Mouse (Mus musculus) limb, embryonic 12.5 days (tissue): Measurements from ENCODE around the gene Capza1. TPM values are rescaled to one million over a fixed set of nuclear protein-coding genes. Genes with fewer than 3 reads are reported as not detected.
A peak's percentile ranks its signal among the peaks of the same experiment; 100 is the strongest.

ENCODE experiments used
- ATAC-seq: fragments of 200-750 bp; cut with Nextera tagmentation; 2 replicates; pipeline ENCODE4 v1.8.0; 2017; ENCODE audit warnings: low read depth, moderate TSS enrichment; ENCODE audit not compliant: insufficient number of reproducible peaks, insufficient read depth, low FRiP score, low TSS enrichment
- H3K27ac ChIP-seq: fragments of 300-500 bp; sonication (generic); 2 replicates; pipeline ENCODE4 v1.5.1; 2016; ENCODE audit warnings: mild to moderate bottlenecking, moderate library complexity
- H3K27me3 ChIP-seq: fragments of 300-500 bp; sonication (generic); 2 replicates; pipeline ENCODE4 v1.6.1; 2016; ENCODE audit warnings: mild to moderate bottlenecking, moderate library complexity
- H3K36me3 ChIP-seq: fragments of 300-500 bp; sonication (generic); 2 replicates; pipeline ENCODE4 v1.6.1; 2016; ENCODE audit warnings: mild to moderate bottlenecking, moderate library complexity
- H3K4me1 ChIP-seq: fragments of 300-500 bp; sonication (generic); replicated peaks from 2 replicates; pipeline ENCODE4 v1.6.1; 2016
- H3K4me2 ChIP-seq: fragments of 300-500 bp; sonication (generic); 2 replicates; pipeline ENCODE4 v1.6.1; 2016; ENCODE audit warnings: mild to moderate bottlenecking, moderate library complexity
- H3K4me3 ChIP-seq: fragments of 300-500 bp; sonication (generic); replicated peaks from 2 replicates; pipeline ENCODE4 v1.5.1; 2016; ENCODE audit warnings: mild to moderate bottlenecking
- H3K9ac ChIP-seq: fragments of 300-500 bp; sonication (generic); replicated peaks from 2 replicates; pipeline ENCODE4 v1.6.1; 2016; ENCODE audit warnings: mild to moderate bottlenecking, moderate library complexity
- H3K9me3 ChIP-seq: fragments of 300-500 bp; sonication (generic); 2 replicates; pipeline ENCODE4 v1.6.1; 2016; ENCODE audit warnings: mild to moderate bottlenecking, moderate library complexity
- WGBS: fragments of 180-500 bp; shearing (Covaris S2); methylation state at CpG from one replicate; pipeline ENCODE4 v1.1.7; 2016; 5-methylcytosine and 5-hydroxymethylcytosine counted together
- polyA plus RNA-seq: library from polyadenylated mRNA; unstranded; fragments of >200 nt; fragmentation: Nextera tagmentation; extraction: Ambion mirVana; gene quantifications from 2 replicates; pipeline ENCODE4 v1.2.1, GENCODE M21; 2016

Capza1 gene
- polyA plus RNA-seq, 1 experiment from 2014 or later, result 183 TPM

DNA sequence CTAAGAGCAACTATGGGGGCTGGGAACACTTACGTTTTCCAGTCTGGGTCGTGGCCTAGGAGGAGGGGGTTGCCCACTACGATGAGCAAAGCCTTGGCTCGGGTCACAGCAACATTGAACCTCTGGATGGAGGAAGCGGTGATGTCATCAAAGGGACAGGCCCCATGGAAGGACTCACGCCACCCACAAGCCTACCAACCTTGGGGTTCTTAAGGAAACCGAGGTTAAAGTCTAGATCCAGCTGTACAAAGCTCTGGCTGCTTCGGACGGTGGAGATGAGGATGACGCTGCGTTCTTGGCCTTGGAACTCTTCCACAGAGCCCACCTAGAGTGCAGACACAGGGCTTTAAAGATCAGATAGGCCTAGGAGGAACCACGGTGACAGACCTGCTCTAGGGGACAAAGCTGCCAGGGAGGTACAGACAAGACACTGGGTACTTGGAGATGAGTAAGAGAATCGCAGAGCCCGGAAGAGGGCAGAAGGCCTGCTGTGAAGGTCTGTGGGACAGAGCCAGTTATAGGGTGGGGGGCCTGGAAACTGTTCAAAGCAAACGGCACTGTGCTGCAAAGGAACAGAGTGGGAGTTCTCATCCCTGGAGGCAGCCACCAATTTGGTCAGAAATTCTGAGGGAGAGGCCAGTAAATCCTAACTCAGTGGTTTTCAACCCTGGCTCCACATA lies 68.5 kb downstream of the Capza1 start:
- Histone ChIP-seq H3K9ac (no peak overlapping the region), H3K9me3 (no peaks in the 10 kb centered on the region), H3K36me3 (peaks cover 87% of the 10 kb centered on the region), H3K27me3 (no peaks in the 10 kb centered on the region), H3K27ac (no peak overlapping the region), H3K4me1 (peaks cover 58% of the 10 kb centered on the region), H3K4me3 (no peak overlapping the region), H3K4me2 (no peak overlapping the region)
- 70% methylated on average over 15 of the region's 15 CpGs for WGBS
- ATAC-seq, result no peak

DNA sequence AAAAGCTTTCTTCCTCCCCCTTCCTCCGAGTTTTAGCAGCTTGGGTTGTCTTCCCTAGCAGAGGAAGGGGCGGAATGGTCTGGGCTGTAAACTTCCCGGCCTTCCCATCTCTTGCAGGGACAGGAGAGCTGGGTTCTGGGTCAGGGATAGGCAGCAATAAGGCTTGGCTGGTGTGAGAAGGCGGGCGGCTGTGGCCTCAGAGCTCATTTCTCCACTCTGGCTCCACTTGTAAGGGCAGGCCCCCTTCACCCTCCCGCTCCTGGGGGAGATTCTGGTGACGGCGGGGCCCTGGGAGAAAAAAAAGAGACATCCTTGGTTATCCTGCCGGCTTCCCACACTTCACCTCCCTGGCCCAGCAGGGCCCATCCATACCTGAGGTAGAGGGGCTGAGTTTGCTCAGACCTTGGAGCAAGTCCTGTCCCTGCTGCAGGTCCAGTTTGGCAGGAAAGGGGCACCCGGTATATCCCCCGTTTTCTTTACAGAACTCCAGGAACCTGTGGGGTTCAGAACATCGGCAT lies 69.3 kb downstream of the Capza1 start:
- 50% methylated on average over 12 of the region's 12 CpGs for WGBS
- Histone ChIP-seq H3K27me3 (no peaks in the 10 kb centered on the region), H3K36me3 (peaks cover 79% of the 10 kb centered on the region), H3K9ac (no peak overlapping the region), H3K4me2 (no peak overlapping the region), H3K4me3 (no peak overlapping the region), H3K4me1 (peaks cover 66% of the 10 kb centered on the region), H3K9me3 (no peaks in the 10 kb centered on the region), H3K27ac (peak overlapping the region; percentile 84)
- ATAC-seq, result no peak

DNA sequence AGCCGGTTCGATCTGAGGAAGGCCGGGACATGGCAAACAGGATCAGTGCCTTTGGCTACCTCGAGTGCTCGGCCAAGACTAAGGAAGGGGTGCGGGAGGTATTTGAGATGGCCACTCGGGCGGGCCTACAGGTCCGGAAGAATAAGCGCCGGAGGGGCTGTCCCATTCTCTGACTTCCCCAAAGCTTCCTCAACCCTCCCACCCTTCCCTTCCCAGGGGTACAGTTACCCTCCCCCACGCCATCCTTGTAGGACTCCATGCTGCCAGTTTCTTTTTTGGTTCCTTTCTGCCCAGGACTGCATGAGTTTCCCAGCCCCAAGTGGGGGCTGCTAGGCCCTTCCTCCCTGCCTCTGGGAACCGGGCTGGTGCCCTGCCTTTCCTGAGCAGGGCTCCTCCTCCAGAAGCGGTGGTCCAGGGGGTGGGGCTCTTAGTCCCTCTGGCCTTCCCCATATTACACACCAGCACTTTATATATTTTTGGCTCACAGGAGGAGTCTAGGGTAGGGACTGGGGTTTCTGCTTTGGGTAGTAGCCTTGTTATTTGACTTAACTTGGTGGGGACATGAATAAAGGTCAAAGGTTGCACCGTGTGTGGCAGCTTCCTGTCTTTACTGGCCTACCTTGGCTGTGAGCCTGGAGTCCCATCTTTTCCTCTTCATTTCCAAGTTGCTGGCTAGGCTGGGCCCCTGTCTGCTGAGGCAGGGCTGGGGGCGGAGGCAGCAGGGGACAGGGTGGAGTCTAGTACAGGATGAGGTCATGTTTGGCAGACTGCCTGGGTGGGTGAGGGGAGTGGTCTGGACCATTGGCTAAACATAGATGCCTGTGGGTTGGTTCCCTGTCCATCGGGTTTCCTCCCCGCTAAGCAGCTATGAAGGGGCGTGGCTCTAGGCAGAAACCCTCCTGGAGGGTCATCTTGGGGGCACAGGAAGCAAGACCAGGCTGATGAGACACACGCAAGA lies 70.2 kb downstream of the Capza1 start:
- Histone ChIP-seq H3K27ac (peak overlapping the region; percentile 84), H3K36me3 (peaks cover 70% of the 10 kb centered on the region), H3K27me3 (no peaks in the 10 kb centered on the region), H3K4me3 (no peak overlapping the region), H3K9ac (no peak overlapping the region), H3K4me2 (peak overlapping the region; percentile 26; the same call in 1 of the 2 replicates), H3K4me1 (peaks cover 70% of the 10 kb centered on the region), H3K9me3 (no peaks in the 10 kb centered on the region)
- ATAC-seq, result peak; percentile 85
- 50% methylated on average over 20 of the region's 20 CpGs for WGBS

DNA sequence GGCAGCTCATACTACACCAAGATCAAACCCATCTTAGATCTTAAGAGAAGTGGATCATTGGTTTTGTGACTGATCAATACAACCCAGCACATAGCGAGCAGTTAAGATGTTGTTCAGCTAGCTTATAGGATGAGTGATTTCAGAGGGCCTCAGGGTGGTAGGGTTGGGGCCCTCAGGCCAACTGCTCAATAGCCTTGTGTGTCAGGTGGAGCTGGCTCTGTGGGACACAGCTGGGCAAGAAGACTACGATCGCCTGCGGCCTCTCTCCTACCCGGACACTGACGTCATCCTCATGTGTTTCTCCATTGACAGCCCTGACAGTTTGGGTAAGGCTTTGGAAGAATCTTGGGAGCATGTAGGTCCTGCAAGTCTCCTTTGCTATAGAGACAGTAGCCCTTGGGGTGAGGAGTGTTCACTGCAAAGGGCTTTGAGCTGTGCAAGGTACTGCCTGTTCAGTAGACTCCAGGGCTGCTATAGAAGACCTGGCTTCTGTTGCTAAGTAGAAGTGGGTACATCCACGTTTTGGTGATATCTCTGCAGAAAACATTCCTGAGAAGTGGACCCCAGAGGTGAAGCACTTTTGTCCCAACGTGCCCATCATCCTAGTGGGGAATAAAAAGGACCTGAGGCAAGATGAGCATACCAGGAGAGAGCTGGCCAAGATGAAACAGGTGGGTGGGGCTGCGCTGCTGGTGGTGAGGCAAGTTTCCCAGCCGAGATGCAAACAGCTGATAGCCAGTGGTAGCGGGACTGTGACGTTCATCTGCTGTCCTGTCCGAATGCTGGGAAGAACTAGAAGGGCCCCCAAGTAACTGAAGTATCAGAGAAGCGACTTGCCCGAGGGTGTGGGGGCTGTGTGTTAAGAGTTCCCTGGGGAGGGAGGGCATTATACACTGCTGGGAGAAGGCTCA lies 71.7 kb downstream of the Capza1 start:
- H3K4me3 ChIP-seq, result no peak overlapping the region; the same call in 1 of the 2 replicates
- H3K9ac ChIP-seq, result no peak overlapping the region
- H3K4me1 ChIP-seq, result peaks cover 73% of the 10 kb centered on the region
- no peaks in the 10 kb centered on the region for H3K27me3 ChIP-seq
- H3K27ac ChIP-seq, result no peak overlapping the region
- peak overlapping the region; percentile 26; the same call in 1 of the 2 replicates for H3K4me2 ChIP-seq
- H3K36me3 ChIP-seq, result peaks cover 61% of the 10 kb centered on the region
- H3K9me3 ChIP-seq, result no peaks in the 10 kb centered on the region
- 68% methylated on average over 15 of the region's 15 CpGs for WGBS
- no peak for ATAC-seq

DNA sequence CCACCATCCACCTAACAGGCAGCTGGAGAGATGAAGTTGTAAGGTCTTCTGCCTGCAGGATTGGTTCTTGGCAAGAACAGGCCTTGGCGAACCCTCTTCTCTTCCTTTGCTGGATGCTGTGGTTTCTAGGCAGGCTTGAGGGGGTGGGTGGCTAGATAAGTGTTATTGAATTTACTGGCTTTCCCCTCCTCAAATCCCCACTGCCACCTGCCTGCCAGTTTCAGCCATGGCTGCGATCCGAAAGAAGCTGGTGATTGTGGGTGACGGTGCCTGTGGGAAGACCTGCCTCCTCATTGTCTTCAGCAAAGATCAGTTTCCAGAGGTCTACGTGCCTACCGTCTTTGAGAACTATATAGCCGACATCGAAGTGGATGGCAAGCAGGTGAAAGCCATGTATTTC lies 72.6 kb downstream of the Capza1 start:
- Histone ChIP-seq H3K36me3 (peaks cover 52% of the 10 kb centered on the region), H3K4me2 (peak overlapping the region; percentile 92), H3K9ac (no peak overlapping the region), H3K27me3 (no peaks in the 10 kb centered on the region), H3K4me1 (peaks cover 73% of the 10 kb centered on the region), H3K27ac (peak overlapping the region; percentile 93), H3K9me3 (no peaks in the 10 kb centered on the region), H3K4me3 (peak overlapping the region; percentile 66)
- ATAC-seq, result no peak
- 93% methylated on average over 8 of the region's 8 CpGs for WGBS

DNA sequence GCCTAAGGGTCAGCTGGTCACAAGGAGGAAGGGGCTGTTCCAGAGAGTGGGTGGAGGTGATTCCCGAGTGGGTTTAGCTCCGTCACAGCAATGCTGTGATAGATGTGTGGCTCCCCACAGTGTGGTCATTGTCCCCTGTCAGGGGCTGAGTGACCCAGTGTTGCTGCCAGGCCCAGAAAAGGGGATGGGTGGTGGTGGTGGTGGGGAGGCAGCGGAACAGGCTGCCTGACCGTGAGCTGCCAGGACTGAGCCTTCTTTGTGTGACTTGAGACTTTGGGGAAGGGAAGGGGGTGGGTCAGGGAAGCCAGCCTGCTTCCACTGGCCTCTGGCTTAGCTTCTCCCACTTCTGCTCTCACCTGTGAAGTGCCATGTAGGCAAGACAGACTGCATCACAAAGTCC lies 73.3 kb downstream of the Capza1 start:
- Histone ChIP-seq H3K9ac (peak overlapping the region; percentile 72), H3K27me3 (0 out of 2 replicates have a peak, but pooled peaks cover 1% of the 10 kb centered on the region), H3K27ac (peak overlapping the region; percentile 93), H3K4me1 (peaks cover 67% of the 10 kb centered on the region), H3K36me3 (peaks cover 45% of the 10 kb centered on the region), H3K4me2 (peak overlapping the region; percentile 92), H3K4me3 (peak overlapping the region; percentile 66), H3K9me3 (no peaks in the 10 kb centered on the region)
- ATAC-seq, result no peak
- 20% methylated on average over 4 of the region's 4 CpGs for WGBS

DNA sequence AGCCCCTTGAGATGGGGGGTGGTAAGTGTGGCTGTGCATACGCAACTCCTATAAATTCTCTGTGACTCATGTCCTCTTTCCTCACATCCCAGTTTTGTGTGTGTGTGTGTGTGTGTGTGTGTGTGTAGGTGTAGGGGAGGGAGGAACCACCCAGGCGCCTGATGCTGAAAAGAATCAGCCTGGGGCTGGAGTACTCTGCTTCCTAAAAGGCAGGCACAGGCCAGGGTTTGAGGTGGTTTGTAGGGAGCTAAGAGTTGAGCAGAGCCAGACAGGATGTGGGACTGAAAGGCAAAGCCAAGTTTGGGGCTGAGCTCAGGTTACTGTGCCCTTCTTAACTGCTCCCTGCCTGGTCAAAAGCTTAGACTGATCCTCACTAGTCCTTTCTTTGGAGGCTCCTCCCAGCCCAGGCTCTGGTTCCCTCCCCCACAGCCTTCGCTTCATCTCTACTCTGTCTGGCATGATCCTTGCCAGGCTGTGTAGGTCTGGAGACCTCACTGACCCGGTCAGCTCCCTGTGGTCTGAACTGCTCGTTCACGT lies 73.8 kb downstream of the Capza1 start:
- no peaks in the 10 kb centered on the region for H3K9me3 ChIP-seq
- H3K4me2 ChIP-seq, result peak overlapping the region; percentile 92
- peaks cover 40% of the 10 kb centered on the region for H3K36me3 ChIP-seq
- WGBS, result 8% methylated on average over 6 of the region's 6 CpGs
- peak; percentile 49; the same call in 1 of the 2 replicates for ATAC-seq
- 0 out of 2 replicates have a peak, but pooled peaks cover 6% of the 10 kb centered on the region for H3K27me3 ChIP-seq
- peak overlapping the region; percentile 72 for H3K9ac ChIP-seq
- peaks cover 62% of the 10 kb centered on the region for H3K4me1 ChIP-seq
- peak overlapping the region; percentile 93 for H3K27ac ChIP-seq
- peak overlapping the region; percentile 66 for H3K4me3 ChIP-seq

DNA sequence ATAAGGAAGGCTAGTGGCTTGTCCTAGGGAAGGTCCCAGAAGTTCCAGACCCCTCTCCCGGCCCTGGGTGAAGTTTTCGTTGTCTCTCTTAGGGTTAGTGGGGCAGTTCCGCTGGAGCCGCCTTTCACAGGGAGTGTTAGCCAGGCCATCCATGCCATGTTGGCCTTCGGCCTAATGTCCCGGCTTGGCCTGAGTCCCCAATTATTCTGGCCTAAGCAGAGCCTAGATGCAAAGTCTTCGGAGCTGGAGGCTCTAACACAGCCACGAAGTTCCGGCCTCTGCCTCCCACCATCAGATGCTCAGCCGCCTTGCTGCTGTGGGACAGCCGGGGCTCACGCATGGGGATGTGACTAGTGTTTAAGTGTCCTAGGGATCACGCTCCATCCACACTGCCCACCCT lies 74.5 kb downstream of the Capza1 start:
- Histone ChIP-seq H3K4me2 (peak overlapping the region; percentile 92), H3K27ac (peak overlapping the region; percentile 93), H3K4me3 (peak overlapping the region; percentile 66), H3K9me3 (no peaks in the 10 kb centered on the region), H3K4me1 (peaks cover 55% of the 10 kb centered on the region), H3K36me3 (peaks cover 33% of the 10 kb centered on the region), H3K9ac (peak overlapping the region; percentile 72), H3K27me3 (peaks cover 12% of the 10 kb centered on the region)
- ATAC-seq, result no peak
- WGBS, result 20% methylated on average over 13 of the region's 13 CpGs

DNA sequence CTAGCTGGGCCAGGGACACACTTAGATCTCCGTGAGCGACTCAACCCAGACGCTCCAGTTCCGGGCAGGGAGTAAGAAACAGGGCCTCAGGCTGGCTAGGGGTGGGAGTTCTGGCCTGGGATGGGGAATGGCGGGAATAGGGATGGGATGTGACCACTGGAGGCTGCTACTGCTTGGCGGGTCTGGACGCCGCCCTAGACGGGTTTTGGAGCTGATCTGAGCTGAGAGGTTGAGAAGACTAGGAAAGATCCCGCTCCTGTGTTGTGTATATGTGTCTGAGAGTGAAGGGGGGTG lies 75.0 kb downstream of the Capza1 start:
- Histone ChIP-seq H3K9me3 (no peaks in the 10 kb centered on the region), H3K27me3 (peaks cover 18% of the 10 kb centered on the region), H3K36me3 (peaks cover 28% of the 10 kb centered on the region), H3K4me2 (peak overlapping the region; percentile 92), H3K4me3 (peak overlapping the region; percentile 66), H3K4me1 (peaks cover 49% of the 10 kb centered on the region), H3K9ac (peak overlapping the region; percentile 72), H3K27ac (peak overlapping the region; percentile 93)
- under 1% methylated on average over 10 of the region's 10 CpGs for WGBS
- ATAC-seq, result peak; percentile 4; the same call in 1 of the 2 replicates

DNA sequence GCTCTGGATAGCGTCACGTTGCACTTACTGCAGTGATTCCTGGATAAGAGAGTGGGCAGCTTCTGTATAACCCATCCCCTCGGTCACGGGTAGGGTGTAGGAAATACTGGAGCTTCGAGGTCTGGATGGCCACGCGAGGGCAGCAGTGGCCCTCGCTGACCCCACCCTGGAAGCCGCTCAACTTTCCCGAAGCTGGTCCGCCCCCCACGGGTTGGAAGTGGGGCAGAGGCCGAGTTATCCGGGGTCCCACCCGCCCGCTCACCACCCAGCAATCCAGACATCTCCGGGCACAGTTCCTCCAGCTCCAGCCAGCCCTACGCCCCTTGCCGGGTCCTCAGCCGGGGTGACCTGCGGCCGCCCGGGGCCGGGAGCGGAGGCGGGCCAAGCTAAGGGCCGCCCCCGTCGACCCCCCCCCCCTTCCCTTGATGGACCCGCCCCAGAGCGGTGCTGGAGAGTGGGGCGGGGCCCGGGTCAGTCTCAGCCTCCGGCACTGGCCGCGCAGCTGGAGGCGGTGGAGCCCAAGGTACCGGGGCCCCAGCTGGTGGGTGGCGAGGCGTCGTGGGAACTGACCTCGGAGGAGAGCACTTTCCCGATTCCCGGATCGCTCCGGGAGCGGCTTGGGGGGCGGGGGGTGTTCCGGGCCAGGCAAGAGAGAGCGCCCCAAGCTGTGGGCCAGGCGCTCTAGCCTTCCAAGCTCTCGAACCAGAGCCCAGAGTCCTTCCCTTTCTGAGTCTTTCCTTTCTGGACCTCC lies 75.6 kb downstream of the Capza1 start:
- Histone ChIP-seq H3K27me3 (peaks cover 23% of the 10 kb centered on the region), H3K27ac (peak overlapping the region; percentile 93), H3K4me3 (peak overlapping the region; percentile 66), H3K4me2 (peak overlapping the region; percentile 92), H3K36me3 (peaks cover 23% of the 10 kb centered on the region), H3K4me1 (peaks cover 44% of the 10 kb centered on the region), H3K9ac (peak overlapping the region; percentile 72), H3K9me3 (no peaks in the 10 kb centered on the region)
- ATAC-seq, result peak; percentile 79
- WGBS, result under 1% methylated on average over 49 of the region's 52 CpGs
